Mouse (Mus musculus): ENCODE results near the gene Sirt4.

Gene Sirt4

GRCm38 (mm10) chr5:115490638-115491000 is 6.1 kb upstream of the Sirt4 start:
- no peak for DNase-seq

GRCm38 (mm10) chr5:115489699-115490637 is 5.4 kb upstream of the Sirt4 start:
- DNase-seq, result peak; percentile 84

- peak; percentile 88 for DNase-seq
Measured at GRCm38 (mm10) chr5:115488841-115489698, 4.5 kb upstream of the Sirt4 start.

GRCm38 (mm10) chr5:115487942-115488580 is 3.5 kb upstream of the Sirt4 start:
- no peak for DNase-seq

GRCm38 (mm10) chr5:115487353-115487752 is 2.8 kb upstream of the Sirt4 start:
- DNase-seq, result no peak

- no peak for DNase-seq
Measured at GRCm38 (mm10) chr5:115486726-115487125, 2.2 kb upstream of the Sirt4 start.

- no peak for DNase-seq
Measured at GRCm38 (mm10) chr5:115485489-115486205, 1.1 kb upstream of the Sirt4 start.

- DNase-seq, result no peak
Measured at GRCm38 (mm10) chr5:115484996-115485395, 471 bp upstream of the Sirt4 start.

GRCm38 (mm10) chr5:115483385-115483784 is 1.1 kb downstream of the Sirt4 start:
- DNase-seq, result no peak

GRCm38 (mm10) chr5:115482390-115483265 is 1.9 kb downstream of the Sirt4 start:
- no peak for DNase-seq

- no peak for DNase-seq
Measured at GRCm38 (mm10) chr5:115480101-115480500, 4.4 kb downstream of the Sirt4 start.

- DNase-seq, result no peak
Measured at GRCm38 (mm10) chr5:115479561-115479960, 5.0 kb downstream of the Sirt4 start.

GRCm38 (mm10) chr5:115476107-115476727 is 8.3 kb downstream of the Sirt4 start:
- DNase-seq, result no peak

GRCm38 (mm10) chr5:115475337-115476106 is 9.0 kb downstream of the Sirt4 start:
- DNase-seq, result no peak

GRCm38 (mm10) chr5:115474174-115474828 is 10.2 kb downstream of the Sirt4 start:
- DNase-seq, result no peak

- no peak for DNase-seq
Measured at GRCm38 (mm10) chr5:115473191-115473590, 11.3 kb downstream of the Sirt4 start.

- peak; percentile 61 for DNase-seq
Measured at GRCm38 (mm10) chr5:115470766-115471531, 13.6 kb downstream of the Sirt4 start.

GRCm38 (mm10) chr5:115469791-115470190 is 14.7 kb downstream of the Sirt4 start:
- no peak for DNase-seq

Measured in thymus, postnatal 25 days (tissue).